Mouse (Mus musculus) cerebellum, adult 2 months (tissue): ENCODE data around the gene Pxmp4. TPM values are rescaled to one million over a fixed set of nuclear protein-coding genes. Genes with fewer than 3 reads are reported as not detected.

Source experiments
- DNase-seq, 2 experiments: peaks; one replicate each; pipeline ENCODE4 v3.0.0; 2021
- H3K27ac ChIP-seq: fragments of 200-500 bp; 2 replicates; pipeline ENCODE4 v1.5.1; 2012; ENCODE audit warnings: low read length, control low read depth, inconsistent platforms; ENCODE audit not compliant: insufficient read depth
- H3K27me3 ChIP-seq: fragments of 200-500 bp; 2 replicates; pipeline ENCODE4 v1.6.1; 2012; ENCODE audit warnings: inconsistent platforms, mild to moderate bottlenecking, low read length, moderate library complexity; ENCODE audit not compliant: control insufficient read depth, insufficient read depth
- H3K4me1 ChIP-seq: fragments of 200-500 bp; 2 replicates; pipeline ENCODE4 v1.6.1; 2011; ENCODE audit warnings: low read length; ENCODE audit not compliant: control insufficient read depth, insufficient read depth
- H3K4me3 ChIP-seq: fragments of 200-500 bp; replicated peaks from 2 replicates; pipeline ENCODE3; 2011; ENCODE audit warnings: mild to moderate bottlenecking, low read depth, low read length, control low read depth; ENCODE audit not compliant: insufficient read depth
- CTCF ChIP-seq: fragments of 200-500 bp; IDR thresholded peaks from 2 replicates; pipeline ENCODE4 v1.5.1; 2011; ENCODE audit warnings: low read depth, mild to moderate bottlenecking, control low read depth, low read length, moderate library complexity, borderline replicate concordance; ENCODE audit not compliant: insufficient read depth
- POLR2A ChIP-seq: fragments of 200-500 bp; IDR thresholded peaks from 2 replicates; pipeline ENCODE4 v1.6.1; 2011; ENCODE audit warnings: low read length, control low read depth, borderline replicate concordance; ENCODE audit not compliant: insufficient read depth
- WGBS: fragments of 180-500 bp; shearing (Covaris S2); methylation state at CpG from one replicate; pipeline ENCODE4 v1.1.7; 2018; 5-methylcytosine and 5-hydroxymethylcytosine counted together
- polyA plus RNA-seq: library from polyadenylated mRNA; depleted of rRNA; stranded (reverse); fragments of >200 nt; gene quantifications from 2 replicates; pipeline ENCODE4 v1.2.3, GENCODE M21; 2012

The Pxmp4 gene
- polyA plus RNA-seq, 1 experiment, result 14.9 TPM

GRCm38 (mm10) chr2:154586405-154586804 is 17.1 kb downstream of the Pxmp4 start:
- no peak for DNase-seq
- 80% methylated on average over 5 of the region's 5 CpGs for WGBS
- TF ChIP-seq CTCF (peak; percentile 51; the same call in 1 of the 2 replicates), POLR2A (no peak)
- Histone ChIP-seq H3K4me3 (no peak overlapping the region), H3K4me1 (peaks cover 24% of the 10 kb centered on the region), H3K27me3 (no peaks in the 10 kb centered on the region), H3K27ac (no peak overlapping the region)

- TF ChIP-seq POLR2A (no peak), CTCF (no peak)
- peak; percentile 26 to 36 for DNase-seq
- H3K27ac ChIP-seq, result no peak overlapping the region
- 7% methylated on average over 17 of the region's 17 CpGs for WGBS
- no peaks in the 10 kb centered on the region for H3K27me3 ChIP-seq
- peaks cover 24% of the 10 kb centered on the region for H3K4me1 ChIP-seq
- no peak overlapping the region for H3K4me3 ChIP-seq
These were observed 18.4 kb downstream of the Pxmp4 start for GRCm38 (mm10) chr2:154584931-154585601.

GRCm38 (mm10) chr2:154583906-154584872 is 19.3 kb downstream of the Pxmp4 start:
- Histone ChIP-seq H3K4me3 (no peak overlapping the region), H3K27me3 (no peaks in the 10 kb centered on the region), H3K4me1 (peaks cover 24% of the 10 kb centered on the region), H3K27ac (no peak overlapping the region)
- TF ChIP-seq POLR2A (no peak), CTCF (no peak)
- DNase-seq, result peak; percentile 82 to 91
- WGBS, result 16% methylated on average over 15 of the region's 15 CpGs

GRCm38 (mm10) chr2:154581421-154581820 is 22.1 kb downstream of the Pxmp4 start:
- WGBS, result 100% methylated on average over 1 of the region's 1 CpGs
- no peak overlapping the region for H3K4me3 ChIP-seq
- no peaks in the 10 kb centered on the region for H3K27me3 ChIP-seq
- H3K4me1 ChIP-seq, result peaks cover 24% of the 10 kb centered on the region
- no peak for DNase-seq
- TF ChIP-seq POLR2A (no peak), CTCF (0 out of 2 replicates have a peak, but pooled peaks have one; percentile 8)
- H3K27ac ChIP-seq, result no peak overlapping the region

GRCm38 (mm10) chr2:154580586-154580985 is 22.9 kb downstream of the Pxmp4 start:
- TF ChIP-seq POLR2A, result no peak
- no peak for TF ChIP-seq CTCF
- Histone ChIP-seq H3K27ac (no peak overlapping the region), H3K4me3 (no peak overlapping the region), H3K4me1 (peaks cover 24% of the 10 kb centered on the region), H3K27me3 (no peaks in the 10 kb centered on the region)
- DNase-seq, result no peak
- 68% methylated on average over 8 of the region's 8 CpGs for WGBS

- Histone ChIP-seq H3K27me3 (no peaks in the 10 kb centered on the region), H3K27ac (no peak overlapping the region), H3K4me3 (no peak overlapping the region), H3K4me1 (peaks cover 3% of the 10 kb centered on the region; the same call in 1 of the 2 replicates)
- WGBS, result 83% methylated on average over 6 of the region's 6 CpGs
- TF ChIP-seq CTCF, result no peak
- no peak for TF ChIP-seq POLR2A
- no peak for DNase-seq
These were observed 25.8 kb downstream of the Pxmp4 start for GRCm38 (mm10) chr2:154577744-154578067.

- TF ChIP-seq CTCF, result no peak
- TF ChIP-seq POLR2A, result no peak
- WGBS, result 70% methylated on average over 12 of the region's 12 CpGs
- DNase-seq, result no peak
- H3K4me1 ChIP-seq, result no peaks in the 10 kb centered on the region
- no peak overlapping the region for H3K27ac ChIP-seq
- no peaks in the 10 kb centered on the region for H3K27me3 ChIP-seq
- no peak overlapping the region for H3K4me3 ChIP-seq
These were observed 26.4 kb downstream of the Pxmp4 start for GRCm38 (mm10) chr2:154576876-154577743.
